Mouse (Mus musculus) testis, adult 2 months (tissue): Measurements from ENCODE around the gene Abr.

Experiments used
- CTCF ChIP-seq: fragments of 200-500 bp; IDR thresholded peaks from 2 replicates; pipeline ENCODE4 v1.5.1; 2012; ENCODE audit warnings: low read depth, mild to moderate bottlenecking, inconsistent platforms, low read length, moderate library complexity; ENCODE audit not compliant: control insufficient read depth, insufficient read depth, insufficient replicate concordance
- POLR2A ChIP-seq: fragments of 200-500 bp; IDR thresholded peaks from 2 replicates; pipeline ENCODE4 v1.6.1; 2012; ENCODE audit warnings: low read depth, mild to moderate bottlenecking, inconsistent platforms, low read length, moderate library complexity; ENCODE audit not compliant: control insufficient read depth

- TF ChIP-seq POLR2A: no peak
- TF ChIP-seq CTCF: no peak
Observed at GRCm38 (mm10) chr11:76469311-76469998, 152.7 kb downstream of the Abr start.
